Mouse (Mus musculus): ENCODE results near the gene Catsper2.
A peak's percentile ranks its signal among the peaks of the same experiment; 100 is the strongest.

The Catsper2 gene

GRCm38 (mm10) chr2:121413387-121414042, at the start of gene Catsper2, which contains the start of gene Pdia3:
Catsper2 (minus strand) TSS chr2:121413792.
Pdia3 (plus strand) TSS chr2:121413775.
- DNase-seq (ENCODE audit: low spot score) = peak; percentile 96

- DNase-seq (ENCODE audit: low spot score) = no peak
These were observed 46.5 kb upstream of the Catsper2 start for GRCm38 (mm10) chr2:121460071-121460470.

- DNase-seq (ENCODE audit: low spot score) = peak; percentile 89
These were observed 43.4 kb upstream of the Catsper2 start, which contains the start of gene Serinc4 for GRCm38 (mm10) chr2:121456692-121457642. Serinc4 (minus strand) TSS chr2:121456781.

- no peak for DNase-seq (ENCODE audit: low spot score)
These were observed 41.9 kb upstream of the Catsper2 start for GRCm38 (mm10) chr2:121455534-121455933.

GRCm38 (mm10) chr2:121453917-121454316, 40.3 kb upstream of the Catsper2 start:
- DNase-seq (ENCODE audit: low spot score) = no peak

GRCm38 (mm10) chr2:121452990-121453389, 39.4 kb upstream of the Catsper2 start, which contains the start of gene Hypk:
Hypk (plus strand) TSS chr2:121453290.
- no peak for DNase-seq (ENCODE audit: low spot score)

- no peak for DNase-seq (ENCODE audit: low spot score)
These were observed 38.8 kb upstream of the Catsper2 start for GRCm38 (mm10) chr2:121452361-121452760.

GRCm38 (mm10) chr2:121450093-121450492, 36.5 kb upstream of the Catsper2 start:
- no peak for DNase-seq (ENCODE audit: low spot score)

- DNase-seq (ENCODE audit: low spot score) = peak; percentile 36
These were observed 36.0 kb upstream of the Catsper2 start for GRCm38 (mm10) chr2:121449545-121450011.

GRCm38 (mm10) chr2:121448739-121449535, 35.3 kb upstream of the Catsper2 start, which contains the start of gene Serf2:
Serf2 (plus strand) TSS chr2:121449195.
- DNase-seq (ENCODE audit: low spot score) = peak; percentile 100

GRCm38 (mm10) chr2:121448136-121448535, 34.5 kb upstream of the Catsper2 start:
- peak; percentile 52 for DNase-seq (ENCODE audit: low spot score)

GRCm38 (mm10) chr2:121447006-121447405, 33.4 kb upstream of the Catsper2 start:
- no peak for DNase-seq (ENCODE audit: low spot score)

- no peak for DNase-seq (ENCODE audit: low spot score)
These were observed 32.9 kb upstream of the Catsper2 start for GRCm38 (mm10) chr2:121446506-121446905.

GRCm38 (mm10) chr2:121445117-121445516, 31.5 kb upstream of the Catsper2 start:
- no peak for DNase-seq (ENCODE audit: low spot score)

GRCm38 (mm10) chr2:121444178-121444577, 30.6 kb upstream of the Catsper2 start, which contains the start of gene Ell3:
Ell3 (minus strand) TSS chr2:121444278.
- DNase-seq (ENCODE audit: low spot score) = no peak

- DNase-seq (ENCODE audit: low spot score) = no peak
These were observed 29.4 kb upstream of the Catsper2 start for GRCm38 (mm10) chr2:121443068-121443349.

GRCm38 (mm10) chr2:121442259-121443067, 28.9 kb upstream of the Catsper2 start:
- peak; percentile 83 for DNase-seq (ENCODE audit: low spot score)

GRCm38 (mm10) chr2:121441800-121442199, 28.2 kb upstream of the Catsper2 start:
- no peak for DNase-seq (ENCODE audit: low spot score)

GRCm38 (mm10) chr2:121440834-121441605, 27.4 kb upstream of the Catsper2 start:
- DNase-seq (ENCODE audit: low spot score) = no peak

GRCm38 (mm10) chr2:121439746-121440145, 26.2 kb upstream of the Catsper2 start:
- DNase-seq (ENCODE audit: low spot score) = no peak

Measured in urinary bladder, postnatal 14 days (tissue).